Mouse (Mus musculus) left cerebral cortex, postnatal 10 days (tissue): ENCODE measurements around the gene Sec14l4. TPM values are rescaled to one million over a fixed set of nuclear protein-coding genes. Genes with fewer than 3 reads are reported as not detected.
"Not testable (repeated sequence)": the region's sequence is repeated elsewhere in the genome, so short reads cannot be mapped to it uniquely, and the experiment has no call there.

Experiments used
- DNase-seq, 2 experiments: peaks; one replicate each; pipeline ENCODE4 v3.0.0; 2021 to 2022; ENCODE audit warnings: low spot score in 2 of 2, mixed read lengths in 1 of 2; ENCODE audit errors: extremely low spot score in 1 of 2
- intact Hi-C: fragments of 180-260 bp; cut with DNase I; formaldehyde crosslinking; loops from one replicate; pipeline ENCODE4 v1.15.1; 2025
- total RNA-seq, 2 experiments: library from RNA; stranded (reverse); gene quantifications; 2 replicates each; pipeline ENCODE4 v1.2.3; 2021

The Sec14l4 gene
- total RNA-seq, 2 experiments from 2014 or later = 0.11 TPM; not detected in 1

- intact Hi-C loops, DNase-seq: not testable (repeated sequence)
These were observed 9.2 kb upstream of the Sec14l4 start for GRCm38 (mm10) chr11:4022111-4022510.

GRCm38 (mm10) chr11:4023321-4023720 lies 7.9 kb upstream of the Sec14l4 start:
- intact Hi-C loops = no loop called here

GRCm38 (mm10) chr11:4027066-4027465 lies 4.2 kb upstream of the Sec14l4 start:
- intact Hi-C loops = no loop called here
- DNase-seq = no peak

More at GRCm38 (mm10) chr11:4023321-4023720, 7.9 kb upstream of the Sec14l4 start:
- no peak for DNase-seq

GRCm38 (mm10) chr11:4027561-4028334 lies 3.5 kb upstream of the Sec14l4 start:
- DNase-seq = peak in 1 of 2 experiments; percentile 17
- intact Hi-C loops = no loop called here

GRCm38 (mm10) chr11:4029343-4029742 lies 1.9 kb upstream of the Sec14l4 start:
- intact Hi-C loops = no loop called here
- no peak for DNase-seq

- intact Hi-C loops = no loop called here
- DNase-seq = no peak
These were observed 699 bp downstream of the Sec14l4 start for GRCm38 (mm10) chr11:4031961-4032360.

GRCm38 (mm10) chr11:4033471-4033870 lies 2.2 kb downstream of the Sec14l4 start:
- intact Hi-C loops = no loop called here
- no peak for DNase-seq

- no peak for DNase-seq
- intact Hi-C loops = no loop called here
These were observed 2.9 kb downstream of the Sec14l4 start for GRCm38 (mm10) chr11:4034169-4034568.

- no peak for DNase-seq
- intact Hi-C loops = no loop called here
These were observed 4.0 kb downstream of the Sec14l4 start for GRCm38 (mm10) chr11:4035116-4035892.

- intact Hi-C loops = no loop called here
- DNase-seq = no peak
These were observed 4.7 kb downstream of the Sec14l4 start for GRCm38 (mm10) chr11:4035916-4036315.

GRCm38 (mm10) chr11:4036365-4037084 lies 5.3 kb downstream of the Sec14l4 start:
- no peak for DNase-seq
- intact Hi-C loops = no loop called here

GRCm38 (mm10) chr11:4039951-4040350 lies 8.7 kb downstream of the Sec14l4 start:
- DNase-seq = no peak
- intact Hi-C loops = no loop called here

- no peak for DNase-seq
- intact Hi-C loops = no loop called here
These were observed 9.9 kb downstream of the Sec14l4 start for GRCm38 (mm10) chr11:4041123-4041625.

- intact Hi-C loops = no loop called here
- DNase-seq = peak in 1 of 2 experiments; percentile 13
These were observed 11.8 kb downstream of the Sec14l4 start for GRCm38 (mm10) chr11:4043081-4043480.

- peak in 1 of 2 experiments; percentile 13 for DNase-seq
- intact Hi-C loops = no loop called here
These were observed 15.3 kb downstream of the Sec14l4 start for GRCm38 (mm10) chr11:4046526-4046925.

- intact Hi-C loops = no loop called here
- DNase-seq = no peak
These were observed 16.5 kb downstream of the Sec14l4 start for GRCm38 (mm10) chr11:4047766-4048165.

GRCm38 (mm10) chr11:4048438-4048837 lies 17.2 kb downstream of the Sec14l4 start:
- DNase-seq = peak in 1 of 2 experiments; percentile 13
- intact Hi-C loops = no loop called here

GRCm38 (mm10) chr11:4053586-4053985 lies 22.3 kb downstream of the Sec14l4 start:
- intact Hi-C loops = no loop called here
- peak; percentile 36 to 62 for DNase-seq
